Comparison of ENCODE assay signal across 8 mouse cellular contexts in genomic region chr4:43560243-43560611, GRCm38 (mm10). TPM values are rescaled to one million over a fixed set of nuclear protein-coding genes. Genes with fewer than 3 reads are reported as not detected.
DNase-seq lines count a peak whose midpoint lies in the region; ATAC-seq lines count a peak whose summit lies in the region.

No protein-coding gene starts in this region.

- peaks cover 53% of the 10 kb centered on the region for H3K4me1 ChIP-seq in intestine, embryonic 14.5 days (replicated peaks; ENCODE audit: control insufficient read depth, insufficient read depth, low read length)
- peaks cover 71% of the 10 kb centered on the region for H3K4me1 ChIP-seq in liver, embryonic 15.5 days (replicated peaks)
- peaks cover 56% of the 10 kb centered on the region for H3K4me1 ChIP-seq in neural tube, embryonic 12.5 days

- H3K27me3 ChIP-seq in intestine, embryonic 14.5 days (replicated peaks; ENCODE audit: control insufficient read depth, insufficient read depth, low read length): no peaks in the 10 kb centered on the region
- no peaks in the 10 kb centered on the region for H3K27me3 ChIP-seq in liver, embryonic 15.5 days
- H3K27me3 ChIP-seq in neural tube, embryonic 12.5 days (replicated peaks): no peaks in the 10 kb centered on the region

- H3K9me3 ChIP-seq in intestine, embryonic 14.5 days (ENCODE audit: control insufficient read depth, low read length): no peaks in the 10 kb centered on the region
- H3K9me3 ChIP-seq in liver, embryonic 15.5 days (replicated peaks): no peaks in the 10 kb centered on the region
- H3K9me3 ChIP-seq in neural tube, embryonic 12.5 days: no peaks in the 10 kb centered on the region

- intact Hi-C loops in gastrocnemius, postnatal 14 days (cut with DNase I; ENCODE audit: low total_unique reads): no loop called here

- peak overlapping the region; percentile 29; the same call in 1 of the 2 replicates for H3K9ac ChIP-seq in intestine, embryonic 14.5 days (ENCODE audit: low read length)
- peak overlapping the region; percentile 93 for H3K9ac ChIP-seq in liver, embryonic 15.5 days
- peak overlapping the region; percentile 77; the same call in 1 of the 2 replicates for H3K9ac ChIP-seq in neural tube, embryonic 12.5 days

- H3K27ac ChIP-seq in intestine, embryonic 14.5 days (ENCODE audit: low read depth): no peak overlapping the region
- peak overlapping the region; percentile 100 for H3K27ac ChIP-seq in liver, embryonic 15.5 days (replicated peaks)
- H3K27ac ChIP-seq in neural tube, embryonic 12.5 days: no peak overlapping the region

- H3K4me3 ChIP-seq in intestine, embryonic 14.5 days (ENCODE audit: low read depth, low read length): peak overlapping the region; percentile 84
- peak overlapping the region; percentile 83 for H3K4me3 ChIP-seq in liver, embryonic 15.5 days (replicated peaks)
- no peak overlapping the region for H3K4me3 ChIP-seq in neural tube, embryonic 12.5 days

- H3K4me2 ChIP-seq in intestine, embryonic 14.5 days (ENCODE audit: low read length): peak overlapping the region; percentile 75
- H3K4me2 ChIP-seq in liver, embryonic 15.5 days: peak overlapping the region; percentile 92
- H3K4me2 ChIP-seq in neural tube, embryonic 12.5 days (replicated peaks): peak overlapping the region; percentile 85

- WGBS in intestine, embryonic 14.5 days: 28% methylated on average over 6 of the region's 6 CpGs
- 6% methylated on average over 6 of the region's 6 CpGs for WGBS in liver, embryonic 15.5 days (ENCODE audit: insufficient replicate concordance)
- 48% methylated on average over 6 of the region's 6 CpGs for WGBS in neural tube, embryonic 12.5 days

- peaks cover 29% of the 10 kb centered on the region for H3K36me3 ChIP-seq in intestine, embryonic 14.5 days (ENCODE audit: control insufficient read depth, insufficient read depth, low read length)
- peaks cover 39% of the 10 kb centered on the region for H3K36me3 ChIP-seq in liver, embryonic 15.5 days (replicated peaks)
- peaks cover 36% of the 10 kb centered on the region for H3K36me3 ChIP-seq in neural tube, embryonic 12.5 days

- no peak for ATAC-seq in intestine, embryonic 14.5 days (replicated peaks; ENCODE audit: low FRiP score, low TSS enrichment, low read depth)
- ATAC-seq in liver, embryonic 15.5 days (ENCODE audit: insufficient read depth): no peak
- ATAC-seq in neural tube, embryonic 12.5 days (ENCODE audit: low FRiP score, low read depth): no peak

- DNase-seq in 3T3-L1 (ENCODE audit: low read depth, low spot score): peak; percentile 69
- DNase-seq in Muller cell, postnatal 12 days (ENCODE audit: inconsistent ontology term): peak; percentile 74
- DNase-seq in gastrocnemius, postnatal 14 days: peak; percentile 55
- DNase-seq in intestine, embryonic 14.5 days (ENCODE audit: low spot score): no peak
- no peak for DNase-seq in retina, embryonic 14.5 days (ENCODE audit: low spot score)
- no peak for DNase-seq in layer of hippocampus, postnatal 25 days (ENCODE audit: extremely low spot score in 1 of 2, low spot score in 1 of 2)

RNA-seq across cellular contexts. Expression of gene Creb3, which starts 1.9 kb away (rescaled TPM):
- 10 to 100 TPM; 38.7 to 45.6 TPM for total RNA-seq in gastrocnemius, postnatal 14 days (2021)
- polyA plus RNA-seq in intestine, embryonic 14.5 days (2014; fragmentation: Nextera tagmentation; extraction: Ambion mirVana): 64.8 and 68.6 TPM in 2 replicates
- 22.3 and 24.9 TPM in 2 replicates for polyA plus RNA-seq in liver, embryonic 15.5 days (2015; fragmentation: Nextera tagmentation; extraction: Ambion mirVana)
- 68.0 and 71.0 TPM in 2 replicates for polyA plus RNA-seq in neural tube, embryonic 12.5 days (2016; fragmentation: Nextera tagmentation; extraction: Ambion mirVana)
- 10 to 100 TPM; 58.8 to 71.2 TPM for total RNA-seq in layer of hippocampus, postnatal 25 days (2021)

RNA-seq across cellular contexts. Expression of gene Tln1, which starts 2.3 kb away (rescaled TPM):
- 10 to 100 TPM; 67.6 to 77.4 TPM for total RNA-seq in gastrocnemius, postnatal 14 days (2021)
- 66.0 and 69.8 TPM in 2 replicates for polyA plus RNA-seq in intestine, embryonic 14.5 days (2014; fragmentation: Nextera tagmentation; extraction: Ambion mirVana)
- 37.5 and 40.3 TPM in 2 replicates for polyA plus RNA-seq in liver, embryonic 15.5 days (2015; fragmentation: Nextera tagmentation; extraction: Ambion mirVana)
- polyA plus RNA-seq in neural tube, embryonic 12.5 days (2016; fragmentation: Nextera tagmentation; extraction: Ambion mirVana): 59.6 and 65.6 TPM in 2 replicates
- 10 to 100 TPM; 40.9 to 47.3 TPM for total RNA-seq in layer of hippocampus, postnatal 25 days (2021)

RNA-seq across cellular contexts. Expression of gene Rgp1, which starts 18.3 kb away (rescaled TPM):
- 10 to 100 TPM; 21.9 to 22.3 TPM for total RNA-seq in gastrocnemius, postnatal 14 days (2021)
- 25.4 and 29.7 TPM in 2 replicates for polyA plus RNA-seq in intestine, embryonic 14.5 days (2014; fragmentation: Nextera tagmentation; extraction: Ambion mirVana)
- polyA plus RNA-seq in liver, embryonic 15.5 days (2015; fragmentation: Nextera tagmentation; extraction: Ambion mirVana): 13.6 and 15.7 TPM in 2 replicates
- polyA plus RNA-seq in neural tube, embryonic 12.5 days (2016; fragmentation: Nextera tagmentation; extraction: Ambion mirVana): 29.5 and 36.3 TPM in 2 replicates
- total RNA-seq in layer of hippocampus, postnatal 25 days (2021): 10 to 100 TPM; 40.9 to 42.7 TPM

RNA-seq across cellular contexts. Expression of gene Gba2, which starts 18.4 kb away (rescaled TPM):
- total RNA-seq in gastrocnemius, postnatal 14 days (2021): 1 to 10 TPM; 5.1 to 6.2 TPM
- 13.2 and 15.5 TPM in 2 replicates for polyA plus RNA-seq in intestine, embryonic 14.5 days (2014; fragmentation: Nextera tagmentation; extraction: Ambion mirVana)
- polyA plus RNA-seq in liver, embryonic 15.5 days (2015; fragmentation: Nextera tagmentation; extraction: Ambion mirVana): 16.7 and 18.8 TPM in 2 replicates
- 50.4 and 55.4 TPM in 2 replicates for polyA plus RNA-seq in neural tube, embryonic 12.5 days (2016; fragmentation: Nextera tagmentation; extraction: Ambion mirVana)
- total RNA-seq in layer of hippocampus, postnatal 25 days (2021): 10 to 100 TPM; 60.8 to 64.4 TPM

RNA-seq across cellular contexts. Expression of gene Msmp, which starts 24.1 kb away (rescaled TPM):
- under 1 TPM in 1 of 2 experiments, not detected in 1; 0.29 TPM for total RNA-seq in gastrocnemius, postnatal 14 days (2021)
- polyA plus RNA-seq in intestine, embryonic 14.5 days (2014; fragmentation: Nextera tagmentation; extraction: Ambion mirVana): 0.49 and 1.3 TPM in 2 replicates
- polyA plus RNA-seq in liver, embryonic 15.5 days (2015; fragmentation: Nextera tagmentation; extraction: Ambion mirVana): 0.58 TPM in 1 of 2 replicates, not detected in the other
- polyA plus RNA-seq in neural tube, embryonic 12.5 days (2016; fragmentation: Nextera tagmentation; extraction: Ambion mirVana): 1.3 and 2.8 TPM in 2 replicates
- not detected for total RNA-seq in layer of hippocampus, postnatal 25 days (2021)

Comparison
In these comparisons a context has a peak if more than half of its experiments do, and no peak if none do; other contexts are left out.
1. DNase-seq: peak in 3T3-L1 (single experiment), Muller cell, postnatal 12 days (single experiment) and gastrocnemius, postnatal 14 days (single experiment); none in intestine, embryonic 14.5 days (single experiment), retina, embryonic 14.5 days (single experiment) and layer of hippocampus, postnatal 25 days (0 of 2).
2. H3K9ac ChIP-seq: peak in every context shown above with its lines; median percentile 93 in liver, embryonic 15.5 days; 77 in neural tube, embryonic 12.5 days; 29 in intestine, embryonic 14.5 days.
3. Peak in every context shown above with its lines, with median percentiles within 50 percentile points of each other: H3K4me2 ChIP-seq.